Mouse (Mus musculus): ENCODE data around the gene Atp6v0e.

DNA sequence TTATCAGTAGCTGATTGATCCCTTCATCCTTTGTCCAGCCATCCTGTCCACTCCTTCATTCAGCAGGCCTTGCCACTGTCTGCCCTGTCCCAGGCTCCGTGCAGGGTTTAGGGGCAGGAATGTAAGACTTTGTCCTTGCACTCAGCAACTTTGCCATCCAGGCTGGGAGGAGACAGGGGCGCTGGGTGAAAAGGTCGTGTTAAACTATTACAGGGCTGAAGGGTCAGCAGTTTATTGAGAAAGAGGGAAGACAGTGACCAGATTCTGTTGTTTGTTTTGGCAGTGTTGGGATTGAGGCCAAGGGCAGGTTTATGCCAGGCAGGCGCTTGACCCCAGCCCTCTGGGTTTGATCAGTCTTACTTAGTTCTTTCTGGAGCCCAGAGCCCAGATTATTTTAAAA lies 25.2 kb upstream of the Atp6v0e start:
- TF ChIP-seq EP300 (IDR thresholded peaks at IDR 0.05; ENCODE audit: insufficient read depth, low read depth, low read length) (no peak), CTCF (IDR thresholded peaks at IDR 0.05; ENCODE audit: low read depth, low read length) (no peak), POLR2A (IDR thresholded peaks at IDR 0.05; ENCODE audit: insufficient read depth, low read length) (no peak)
